Comparison of ENCODE assay signal across 12 mouse cellular contexts in the genomic region with DNA sequence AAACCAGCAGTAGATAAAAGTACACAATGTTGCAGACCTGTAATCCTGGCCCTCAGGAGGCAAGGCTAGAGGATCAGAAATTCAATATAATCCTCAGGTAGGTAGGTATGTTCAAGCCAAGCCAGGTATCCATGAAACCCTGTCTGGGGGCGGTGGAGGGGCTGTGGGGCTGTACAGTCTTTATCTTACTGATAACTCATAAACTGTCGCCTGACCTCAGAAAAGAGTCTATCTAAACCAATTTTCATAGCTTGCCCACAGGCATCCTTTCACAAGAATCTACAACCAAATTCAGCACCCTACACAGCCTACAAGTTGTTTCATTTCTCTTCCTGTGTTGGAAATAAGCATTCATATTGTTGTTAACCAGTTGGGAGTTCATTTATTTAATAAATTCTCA.
"Had no signal": no experiment of that assay in that cellular context is flagged by ENCODE, and none has a peak within 500 bp of the region (broad histone marks: within the 10 kb centered on the region; RNA-seq: fewer than 3 reads in every experiment).

No protein-coding gene starts in this region.

- H3K27me3 ChIP-seq: limb, embryonic 15.5 days; neural tube, embryonic 12.5 days had no signal

- ATAC-seq: intestine, postnatal 0 days; lung, postnatal 0 days had no signal

- H3K9ac ChIP-seq: limb, embryonic 15.5 days had no signal

- H3K27ac ChIP-seq: neural tube, embryonic 12.5 days had no signal

- DNase-seq: kidney, adult 8-10 months; kidney, postnatal 25 days; lung, adult 2 months; lung, postnatal 36 days; midbrain, embryonic 14.5 days; right cerebral cortex, postnatal 4 days; spleen, adult 18-20 months; thymus, adult 18-20 months had no signal

- H3K36me3 ChIP-seq: limb, embryonic 15.5 days; neural tube, embryonic 12.5 days had no signal

- H3K9me3 ChIP-seq: limb, embryonic 15.5 days; neural tube, embryonic 12.5 days had no signal
